Mouse (Mus musculus) liver, embryonic 15.5 days (tissue): ENCODE measurements around the gene Ttll6. TPM values are rescaled to one million over a fixed set of nuclear protein-coding genes. Genes with fewer than 3 reads are reported as not detected.

Source experiments
- polyA plus RNA-seq: library from polyadenylated mRNA; unstranded; fragments of >200 nt; fragmentation: Nextera tagmentation; extraction: Ambion mirVana; gene quantifications from 2 replicates; pipeline ENCODE4 v1.2.1, GENCODE M21; 2015

The Ttll6 gene
- polyA plus RNA-seq, 1 experiment from 2014 or later = not detected

Other genes starting within 250 kb of the Ttll6 start
- gene B4galnt2, start 218.9 kb upstream of the Ttll6 start, polyA plus RNA-seq = 0.17 and 0.20 TPM in 2 replicates
- 11.9 and 12.9 TPM in 2 replicates for gene Igf2bp1, start 127.8 kb upstream of the Ttll6 start, polyA plus RNA-seq
- gene Gip, start 109.2 kb upstream of the Ttll6 start, polyA plus RNA-seq = not detected in 2 replicates
- gene Snf8, start 98.9 kb upstream of the Ttll6 start, polyA plus RNA-seq = 61.1 and 64.2 TPM in 2 replicates
- 14.4 and 16.5 TPM in 2 replicates for gene Ube2z, start 68.4 kb upstream of the Ttll6 start, polyA plus RNA-seq
- gene Atp5g1, start 58.1 kb upstream of the Ttll6 start, polyA plus RNA-seq = 466 and 500 TPM in 2 replicates
- gene Calcoco2, start 21.8 kb upstream of the Ttll6 start, polyA plus RNA-seq = not detected in 2 replicates
- not detected in 2 replicates for gene Hoxb13, start 60.5 kb downstream of the Ttll6 start, polyA plus RNA-seq
- gene Hoxb9, start 137.7 kb downstream of the Ttll6 start, polyA plus RNA-seq = not detected in 2 replicates
- not detected in 2 replicates for gene Hoxb8, start 148.1 kb downstream of the Ttll6 start, polyA plus RNA-seq
- gene Hoxb7, start 152.8 kb downstream of the Ttll6 start, polyA plus RNA-seq = 0.15 and 0.24 TPM in 2 replicates
- 0.06 TPM in 1 of 2 replicates, not detected in the other for gene Hoxb6, start 158.7 kb downstream of the Ttll6 start, polyA plus RNA-seq
- 0.30 and 0.37 TPM in 2 replicates for gene Hoxb5, start 169.6 kb downstream of the Ttll6 start, polyA plus RNA-seq
- 0.10 TPM in 2 replicates for gene Hoxb4, start 184.5 kb downstream of the Ttll6 start, polyA plus RNA-seq
- gene Hoxb3, start 189.5 kb downstream of the Ttll6 start, polyA plus RNA-seq = 0.05 and 0.26 TPM in 2 replicates
- gene Hoxb2, start 216.7 kb downstream of the Ttll6 start, polyA plus RNA-seq = 0.75 and 1.1 TPM in 2 replicates
- not detected in 2 replicates for gene Hoxb1, start 232.0 kb downstream of the Ttll6 start, polyA plus RNA-seq